Mouse (Mus musculus): ENCODE measurements at regions not wholly inside any gene's neighbourhood (a gene's known extent, or its start where the extent isn't known, plus 50 kb on each side); places are given as distances from the start of the nearest gene placed in this dataset.
A peak's percentile ranks its signal among the peaks of the same experiment; 100 is the strongest.
"Not testable (repeated sequence)": the region's sequence is repeated elsewhere in the genome, so short reads cannot be mapped to it uniquely, and the experiment has no call there.

GRCm38 (mm10) chr1:98665584-98665983 is 244.7 kb downstream of the Slco6d1 start:
- ATAC-seq (replicated peaks in 1 of 2; ENCODE audit: insufficient read depth in 1 of 2, low FRiP score in 2 of 2, low TSS enrichment in 1 of 2, low read depth in 1 of 2, poor library complexity in 2 of 2, severe bottlenecking in 2 of 2) = no peak

GRCm38 (mm10) chr1:98667426-98667825 is 246.5 kb downstream of the Slco6d1 start:
- not testable (repeated sequence) for ATAC-seq (replicated peaks in 1 of 2; ENCODE audit: insufficient read depth in 1 of 2, low FRiP score in 2 of 2, low TSS enrichment in 1 of 2, low read depth in 1 of 2, poor library complexity in 2 of 2, severe bottlenecking in 2 of 2)

GRCm38 (mm10) chr1:98667887-98668286 is 247.0 kb downstream of the Slco6d1 start:
- ATAC-seq (replicated peaks in 1 of 2; ENCODE audit: insufficient read depth in 1 of 2, low FRiP score in 2 of 2, low TSS enrichment in 1 of 2, low read depth in 1 of 2, poor library complexity in 2 of 2, severe bottlenecking in 2 of 2) = no peak

GRCm38 (mm10) chr1:98668595-98668994 is 247.7 kb downstream of the Slco6d1 start:
- ATAC-seq (replicated peaks in 1 of 2; ENCODE audit: insufficient read depth in 1 of 2, low FRiP score in 2 of 2, low TSS enrichment in 1 of 2, low read depth in 1 of 2, poor library complexity in 2 of 2, severe bottlenecking in 2 of 2) = no peak

DNA sequence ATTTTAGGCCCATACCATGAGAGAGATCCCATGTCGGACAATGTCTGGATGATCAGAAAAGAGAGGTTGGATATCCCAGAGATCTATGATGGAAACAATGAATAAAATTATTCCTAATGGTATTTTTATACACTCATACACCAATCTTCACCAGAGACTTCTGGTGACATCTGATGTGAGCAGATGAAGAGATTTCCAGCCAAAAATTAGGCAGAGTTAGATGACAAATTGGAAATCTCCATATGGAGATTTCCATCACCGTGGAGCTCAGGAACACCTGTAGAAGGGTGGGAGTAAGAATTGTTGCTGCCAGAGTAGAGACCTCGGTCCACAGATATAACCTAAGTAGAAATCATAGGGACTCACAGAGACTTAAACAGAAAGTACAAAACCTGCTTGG is 257.8 kb downstream of the Slco6d1 start:
- no peak for ATAC-seq (replicated peaks in 1 of 2; ENCODE audit: insufficient read depth in 1 of 2, low FRiP score in 2 of 2, low TSS enrichment in 1 of 2, low read depth in 1 of 2, poor library complexity in 2 of 2, severe bottlenecking in 2 of 2)

DNA sequence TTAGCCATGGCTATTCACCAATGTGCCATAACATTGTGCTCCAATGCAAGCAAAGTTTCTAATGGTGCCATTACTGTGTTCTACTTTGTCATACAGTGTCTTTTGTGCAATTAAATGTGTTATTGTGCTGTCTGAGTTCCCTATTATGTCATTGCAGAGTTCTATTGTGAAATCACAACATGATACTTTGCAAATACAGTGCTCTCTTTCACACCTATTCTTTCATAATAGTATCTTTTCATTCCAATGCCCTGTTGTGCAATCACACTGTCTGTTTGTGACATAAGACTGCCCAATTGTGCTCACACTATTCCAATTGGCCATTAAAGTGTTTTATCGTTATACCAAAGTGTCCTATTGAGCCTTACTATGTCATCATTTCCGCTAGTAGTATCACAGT is 292.9 kb downstream of the Slco6d1 start:
- peak; percentile 22 to 25; a peak in 2 of 4 replicates for ATAC-seq (replicated peaks in 1 of 2; ENCODE audit: insufficient read depth in 1 of 2, low FRiP score in 2 of 2, low TSS enrichment in 1 of 2, low read depth in 1 of 2, poor library complexity in 2 of 2, severe bottlenecking in 2 of 2)

- ATAC-seq (replicated peaks in 1 of 2; ENCODE audit: insufficient read depth in 1 of 2, low FRiP score in 2 of 2, low TSS enrichment in 1 of 2, low read depth in 1 of 2, poor library complexity in 2 of 2, severe bottlenecking in 2 of 2) = no peak
These were observed 293.4 kb downstream of the Slco6d1 start for GRCm38 (mm10) chr1:98714307-98714706.

DNA sequence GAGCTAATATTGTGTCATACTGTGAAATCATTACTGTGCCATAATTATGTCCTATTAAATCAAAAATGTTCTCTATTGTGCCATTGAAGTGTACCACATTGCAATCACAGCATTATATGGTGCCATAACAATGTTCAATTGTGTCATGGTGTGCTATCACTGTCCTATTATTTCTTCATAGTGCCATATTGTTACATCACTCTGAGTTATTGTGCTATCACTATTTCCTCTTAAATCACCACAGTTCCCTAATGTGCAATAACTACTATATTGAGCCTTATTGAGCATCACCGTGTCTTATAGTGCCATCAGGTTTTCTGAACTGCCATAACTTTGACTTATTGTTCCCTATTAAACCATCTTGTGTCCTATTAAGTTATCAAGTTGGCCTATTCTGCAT is 299.7 kb downstream of the Slco6d1 start:
- ATAC-seq (replicated peaks in 1 of 2; ENCODE audit: insufficient read depth in 1 of 2, low FRiP score in 2 of 2, low TSS enrichment in 1 of 2, low read depth in 1 of 2, poor library complexity in 2 of 2, severe bottlenecking in 2 of 2) = no peak; a peak in 1 of 4 replicates

- peak in 1 of 2 experiments; percentile 40; a peak in 1 of 4 replicates for ATAC-seq (replicated peaks in 1 of 2; ENCODE audit: insufficient read depth in 1 of 2, low FRiP score in 2 of 2, low TSS enrichment in 1 of 2, low read depth in 1 of 2, poor library complexity in 2 of 2, severe bottlenecking in 2 of 2)
These were observed 306.6 kb downstream of the Slco6d1 start for GRCm38 (mm10) chr1:98727354-98728015.

GRCm38 (mm10) chr1:98748886-98749285 is 328.0 kb downstream of the Slco6d1 start:
- no peak for ATAC-seq (replicated peaks in 1 of 2; ENCODE audit: insufficient read depth in 1 of 2, low FRiP score in 2 of 2, low TSS enrichment in 1 of 2, low read depth in 1 of 2, poor library complexity in 2 of 2, severe bottlenecking in 2 of 2)

DNA sequence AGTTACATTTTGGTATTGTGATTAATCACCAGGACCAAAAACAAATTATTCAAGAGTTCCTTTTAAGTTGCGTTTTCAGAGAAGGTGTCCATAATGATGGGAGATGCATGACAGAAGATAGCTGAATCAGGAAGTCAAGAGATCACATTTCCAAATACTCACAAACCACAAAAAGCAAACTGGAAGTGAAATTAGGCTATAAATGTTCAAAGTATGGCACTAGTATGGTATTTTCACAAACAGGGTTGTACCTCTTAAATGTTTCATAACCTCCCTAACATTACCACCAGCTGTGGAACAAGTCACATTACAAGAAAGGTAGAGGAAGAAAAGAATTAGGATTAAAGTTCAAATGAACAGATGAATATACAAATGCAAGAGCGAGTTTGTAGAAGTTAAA is 367.6 kb downstream of the Slco6d1 start:
- ATAC-seq (replicated peaks in 1 of 2; ENCODE audit: insufficient read depth in 1 of 2, low FRiP score in 2 of 2, low TSS enrichment in 1 of 2, low read depth in 1 of 2, poor library complexity in 2 of 2, severe bottlenecking in 2 of 2) = no peak

DNA sequence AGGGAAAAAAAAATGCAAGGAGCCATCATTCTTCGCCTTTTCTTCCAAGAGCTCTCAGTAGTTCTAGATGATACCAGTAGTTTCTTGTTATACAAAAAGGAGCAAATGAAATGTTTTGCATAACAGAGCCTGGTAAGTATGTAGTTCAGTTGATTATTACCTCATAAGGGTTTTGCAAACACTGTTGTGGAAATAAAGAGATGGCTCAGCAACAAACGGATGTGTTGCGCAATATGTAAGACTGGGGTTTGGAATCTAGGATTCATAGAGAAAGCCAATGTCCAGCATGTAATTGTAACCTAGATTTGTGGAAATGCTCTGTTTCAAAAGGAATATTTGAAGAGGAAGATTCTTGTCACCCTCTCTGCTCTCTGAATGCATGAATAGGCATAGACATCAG is 372.4 kb downstream of the Slco6d1 start:
- ATAC-seq (replicated peaks in 1 of 2; ENCODE audit: insufficient read depth in 1 of 2, low FRiP score in 2 of 2, low TSS enrichment in 1 of 2, low read depth in 1 of 2, poor library complexity in 2 of 2, severe bottlenecking in 2 of 2) = peak in 1 of 2 experiments; percentile 25; a peak in 1 of 4 replicates

DNA sequence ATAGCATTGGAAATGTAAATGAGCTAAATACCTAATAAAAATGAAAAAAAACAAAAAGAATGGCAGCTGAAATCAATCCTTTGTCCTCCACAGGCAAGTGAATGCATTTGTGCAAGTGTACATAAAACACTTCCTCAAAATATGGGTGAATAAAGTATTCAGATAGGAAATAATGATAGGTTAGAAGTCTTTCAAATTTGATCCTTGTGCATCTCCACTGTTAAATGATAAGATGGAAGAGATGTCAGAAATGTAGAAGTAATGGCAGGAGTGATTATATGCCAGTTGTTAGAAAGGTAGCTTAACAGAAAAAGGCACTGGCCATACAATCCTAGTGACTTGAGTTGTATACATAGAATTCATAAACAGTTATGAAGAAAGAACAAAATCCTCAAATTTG is 391.6 kb downstream of the Slco6d1 start:
- no peak for ATAC-seq (replicated peaks in 1 of 2; ENCODE audit: insufficient read depth in 1 of 2, low FRiP score in 2 of 2, low TSS enrichment in 1 of 2, low read depth in 1 of 2, poor library complexity in 2 of 2, severe bottlenecking in 2 of 2)

DNA sequence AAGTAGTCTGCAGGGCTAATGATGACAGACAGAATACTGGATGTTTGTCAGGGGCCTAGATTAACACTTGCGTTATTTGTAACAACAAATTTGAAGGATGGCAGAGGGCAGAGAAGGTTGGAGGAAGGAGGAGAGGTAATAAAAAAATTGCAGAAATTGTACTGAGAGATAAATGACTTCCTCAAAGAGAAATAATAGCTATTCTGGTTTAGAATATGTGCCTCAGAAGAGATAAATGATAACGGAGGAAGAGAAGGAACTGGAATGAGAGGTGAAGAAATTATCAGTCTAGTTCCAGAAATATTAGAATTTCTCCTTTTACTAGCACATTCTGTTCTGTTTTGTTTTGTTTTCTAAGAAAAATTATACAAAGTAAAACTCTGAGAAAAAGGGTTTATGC is 393.1 kb downstream of the Slco6d1 start:
- no peak for ATAC-seq (replicated peaks in 1 of 2; ENCODE audit: insufficient read depth in 1 of 2, low FRiP score in 2 of 2, low TSS enrichment in 1 of 2, low read depth in 1 of 2, poor library complexity in 2 of 2, severe bottlenecking in 2 of 2)

DNA sequence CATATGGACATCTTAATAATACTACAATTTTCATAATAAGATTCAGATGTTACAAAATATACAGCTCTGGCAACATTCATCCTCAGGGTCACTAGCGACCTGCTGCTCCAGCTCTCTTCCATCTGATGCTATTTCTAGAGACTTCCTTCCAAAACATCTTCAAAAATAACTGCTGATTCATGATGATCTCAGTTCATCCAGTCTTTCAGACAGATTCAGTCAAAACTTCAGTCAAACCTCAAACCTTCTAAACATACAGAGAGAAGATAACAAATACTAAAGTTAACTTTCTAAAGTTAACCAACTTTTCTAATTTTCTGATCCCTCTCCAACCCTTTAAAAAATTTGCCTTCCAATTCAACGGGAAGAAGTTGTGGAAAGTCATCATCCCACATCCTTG is 397.2 kb downstream of the Slco6d1 start:
- no peak for ATAC-seq (replicated peaks in 1 of 2; ENCODE audit: insufficient read depth in 1 of 2, low FRiP score in 2 of 2, low TSS enrichment in 1 of 2, low read depth in 1 of 2, poor library complexity in 2 of 2, severe bottlenecking in 2 of 2)

DNA sequence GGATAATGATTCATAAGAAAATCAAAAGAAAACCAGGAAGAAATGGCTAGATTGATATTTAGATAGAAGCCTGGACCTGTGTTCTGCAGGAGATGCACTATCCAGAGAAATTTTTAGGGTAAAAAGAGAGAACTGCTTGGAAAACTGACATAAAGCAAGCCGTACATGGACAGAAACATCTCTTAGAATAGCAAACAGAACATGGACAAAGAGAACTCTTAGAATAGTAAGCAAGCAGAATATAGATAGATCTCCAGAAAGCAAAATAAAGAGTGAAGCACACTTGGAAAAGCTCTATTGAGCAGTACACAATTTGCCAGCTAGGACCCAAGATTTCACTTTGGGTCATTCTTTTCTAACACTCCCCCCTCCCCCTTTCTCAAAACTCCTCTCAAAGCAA is 439.3 kb downstream of the Slco6d1 start:
- no peak for ATAC-seq (replicated peaks in 1 of 2; ENCODE audit: insufficient read depth in 1 of 2, low FRiP score in 2 of 2, low TSS enrichment in 1 of 2, low read depth in 1 of 2, poor library complexity in 2 of 2, severe bottlenecking in 2 of 2)

DNA sequence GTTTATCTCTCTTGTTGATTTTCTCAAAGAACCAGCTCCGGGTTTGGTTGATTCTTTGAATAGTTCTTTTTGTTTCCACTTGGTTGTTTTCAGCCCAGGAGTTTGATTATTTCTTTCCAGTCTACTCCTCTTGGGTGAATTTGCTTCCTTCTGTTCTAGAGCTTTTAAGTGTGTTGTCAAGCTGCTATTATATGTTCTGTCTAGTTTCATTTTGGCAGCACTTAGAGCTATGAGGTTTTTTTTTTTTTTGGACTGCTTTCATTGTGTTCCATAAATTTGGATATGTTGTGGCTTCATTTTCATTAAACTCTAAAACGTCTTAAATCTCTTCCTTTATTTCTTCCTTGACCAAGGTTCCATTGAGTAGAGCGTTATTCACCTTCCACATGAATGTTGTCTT is 485.3 kb downstream of the Slco6d1 start:
- ATAC-seq (replicated peaks in 1 of 2; ENCODE audit: insufficient read depth in 1 of 2, low FRiP score in 2 of 2, low TSS enrichment in 1 of 2, low read depth in 1 of 2, poor library complexity in 2 of 2, severe bottlenecking in 2 of 2) = no peak

GRCm38 (mm10) chr1:98923043-98923442 is 502.1 kb downstream of the Slco6d1 start:
- no peak for ATAC-seq (replicated peaks in 1 of 2; ENCODE audit: insufficient read depth in 1 of 2, low FRiP score in 2 of 2, low TSS enrichment in 1 of 2, low read depth in 1 of 2, poor library complexity in 2 of 2, severe bottlenecking in 2 of 2)

DNA sequence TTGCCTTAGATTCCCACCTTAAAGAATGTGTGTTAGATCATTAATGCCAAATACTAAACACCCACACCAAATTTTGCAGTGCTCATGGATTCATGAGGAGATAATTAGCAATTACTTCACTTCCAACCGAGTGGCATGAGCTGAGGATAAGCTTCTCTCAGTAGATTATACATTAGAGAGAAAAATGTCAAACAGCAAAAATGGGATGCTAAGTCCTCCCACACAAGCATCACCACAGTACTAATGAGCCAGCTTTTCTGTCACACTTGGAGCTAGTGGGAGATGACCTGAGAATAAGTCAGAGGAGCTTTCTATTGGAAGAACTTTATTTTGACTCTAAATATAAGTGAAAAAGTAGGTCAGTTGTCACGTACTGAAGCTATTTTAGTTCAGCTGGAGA is 504.0 kb downstream of the Slco6d1 start:
- ATAC-seq (replicated peaks in 1 of 2; ENCODE audit: insufficient read depth in 1 of 2, low FRiP score in 2 of 2, low TSS enrichment in 1 of 2, low read depth in 1 of 2, poor library complexity in 2 of 2, severe bottlenecking in 2 of 2) = no peak
